Mouse (Mus musculus): ENCODE measurements around the gene Gm5901. TPM values are rescaled to one million over a fixed set of nuclear protein-coding genes. Genes with fewer than 3 reads are reported as not detected.
A peak's percentile ranks its signal among the peaks of the same experiment; 100 is the strongest.
"Not testable (repeated sequence)": the region's sequence is repeated elsewhere in the genome, so short reads cannot be mapped to it uniquely, and the experiment has no call there.

Gene Gm5901
- polyA plus RNA-seq (2014; fragmentation: Nextera tagmentation; extraction: Ambion mirVana), result not detected in 2 replicates

GRCm38 (mm10) chr7:105374866-105375265, at the start of gene Gm5901:
Gm5901 (plus strand) TSS chr7:105375038.
- Histone ChIP-seq H3K4me2 (replicated peaks; ENCODE audit: low read depth, low read length) (no peak within 1 kb of the TSS), H3K36me3 (ENCODE audit: control insufficient read depth, insufficient read depth, low read length) (no peaks in the 10 kb centered on the region), H3K9ac (ENCODE audit: low read depth, low read length) (no peak within 1 kb of the TSS), H3K4me3 (ENCODE audit: low read depth, low read length) (no peak within 1 kb of the TSS), H3K27me3 (ENCODE audit: control insufficient read depth, insufficient read depth, low read length) (no peaks in the 10 kb centered on the region), H3K9me3 (ENCODE audit: control insufficient read depth, low read length) (no peaks in the 10 kb centered on the region), H3K27ac (ENCODE audit: low read depth, low read length) (no peak within 1 kb of the TSS), H3K4me1 (replicated peaks; ENCODE audit: control insufficient read depth, insufficient read depth, low read length) (no peaks in the 10 kb centered on the region)
- DNase-seq (ENCODE audit: low spot score) (no peak), ATAC-seq (ENCODE audit: low FRiP score) (no peak)
- 81% methylated on average over 1 of the region's 1 CpGs for WGBS

- ATAC-seq (ENCODE audit: low FRiP score) (no peak), DNase-seq (ENCODE audit: low spot score) (no peak)
- Histone ChIP-seq H3K27me3 (ENCODE audit: control insufficient read depth, insufficient read depth, low read length) (no peaks in the 10 kb centered on the region), H3K4me3 (ENCODE audit: low read depth, low read length) (no peak overlapping the region), H3K9ac (ENCODE audit: low read depth, low read length) (no peak overlapping the region), H3K9me3 (ENCODE audit: control insufficient read depth, low read length) (no peaks in the 10 kb centered on the region), H3K36me3 (ENCODE audit: control insufficient read depth, insufficient read depth, low read length) (no peaks in the 10 kb centered on the region), H3K27ac (ENCODE audit: low read depth, low read length) (no peak overlapping the region), H3K4me2 (replicated peaks; ENCODE audit: low read depth, low read length) (no peak overlapping the region), H3K4me1 (replicated peaks; ENCODE audit: control insufficient read depth, insufficient read depth, low read length) (no peaks in the 10 kb centered on the region)
- 85% methylated on average over 2 of the region's 2 CpGs for WGBS
These were observed 49.5 kb upstream of the Gm5901 start for GRCm38 (mm10) chr7:105325302-105325701.

- Histone ChIP-seq H3K27ac (ENCODE audit: low read depth, low read length) (no peak within 1 kb of the TSS), H3K9ac (ENCODE audit: low read depth, low read length) (no peak within 1 kb of the TSS), H3K4me1 (replicated peaks; ENCODE audit: control insufficient read depth, insufficient read depth, low read length) (no peaks in the 10 kb centered on the region), H3K4me2 (replicated peaks; ENCODE audit: low read depth, low read length) (no peak within 1 kb of the TSS), H3K9me3 (ENCODE audit: control insufficient read depth, low read length) (no peaks in the 10 kb centered on the region), H3K27me3 (ENCODE audit: control insufficient read depth, insufficient read depth, low read length) (no peaks in the 10 kb centered on the region), H3K36me3 (ENCODE audit: control insufficient read depth, insufficient read depth, low read length) (no peaks in the 10 kb centered on the region), H3K4me3 (ENCODE audit: low read depth, low read length) (no peak within 1 kb of the TSS)
- DNase-seq (ENCODE audit: low spot score), result no peak
- 78% methylated on average over 1 of the region's 1 CpGs for WGBS
- no peak for ATAC-seq (ENCODE audit: low FRiP score)
These were observed 40.8 kb upstream of the Gm5901 start, which contains the start of gene Olfr690 for GRCm38 (mm10) chr7:105334004-105334403. Olfr690 (minus strand) TSS chr7:105334104.

GRCm38 (mm10) chr7:105342170-105342569, 32.7 kb upstream of the Gm5901 start, which contains the start of gene Olfr691:
Olfr691 (minus strand) TSS chr7:105342270.
- Histone ChIP-seq H3K9ac (ENCODE audit: low read depth, low read length) (no peak within 1 kb of the TSS), H3K4me3 (ENCODE audit: low read depth, low read length) (no peak within 1 kb of the TSS), H3K4me1 (replicated peaks; ENCODE audit: control insufficient read depth, insufficient read depth, low read length) (no peaks in the 10 kb centered on the region), H3K27me3 (ENCODE audit: control insufficient read depth, insufficient read depth, low read length) (no peaks in the 10 kb centered on the region), H3K36me3 (ENCODE audit: control insufficient read depth, insufficient read depth, low read length) (no peaks in the 10 kb centered on the region), H3K9me3 (ENCODE audit: control insufficient read depth, low read length) (no peaks in the 10 kb centered on the region), H3K4me2 (replicated peaks; ENCODE audit: low read depth, low read length) (no peak within 1 kb of the TSS), H3K27ac (ENCODE audit: low read depth, low read length) (no peak within 1 kb of the TSS)
- ATAC-seq (ENCODE audit: low FRiP score) (no peak), DNase-seq (ENCODE audit: low spot score) (no peak)
- 44% methylated on average over 1 of the region's 1 CpGs for WGBS

- Histone ChIP-seq H3K9me3 (ENCODE audit: control insufficient read depth, low read length) (no peaks in the 10 kb centered on the region), H3K27me3 (ENCODE audit: control insufficient read depth, insufficient read depth, low read length) (no peaks in the 10 kb centered on the region), H3K4me1 (replicated peaks; ENCODE audit: control insufficient read depth, insufficient read depth, low read length) (no peaks in the 10 kb centered on the region), H3K36me3 (ENCODE audit: control insufficient read depth, insufficient read depth, low read length) (no peaks in the 10 kb centered on the region), H3K9ac (ENCODE audit: low read depth, low read length) (no peak overlapping the region), H3K4me3 (ENCODE audit: low read depth, low read length) (no peak overlapping the region), H3K4me2 (replicated peaks; ENCODE audit: low read depth, low read length) (no peak overlapping the region), H3K27ac (ENCODE audit: low read depth, low read length) (no peak overlapping the region)
- DNase-seq (ENCODE audit: low spot score), result no peak
- WGBS, result 74% methylated on average over 2 of the region's 2 CpGs
- ATAC-seq (ENCODE audit: low FRiP score), result no peak
These were observed 32.1 kb upstream of the Gm5901 start for GRCm38 (mm10) chr7:105342752-105343151.

- H3K4me3 ChIP-seq (ENCODE audit: low read depth, low read length); H3K4me2 ChIP-seq (replicated peaks; ENCODE audit: low read depth, low read length); H3K27ac ChIP-seq (ENCODE audit: low read depth, low read length); H3K27me3 ChIP-seq (ENCODE audit: control insufficient read depth, insufficient read depth, low read length); H3K4me1 ChIP-seq (replicated peaks; ENCODE audit: control insufficient read depth, insufficient read depth, low read length); DNase-seq (ENCODE audit: low spot score); H3K9me3 ChIP-seq (ENCODE audit: control insufficient read depth, low read length); H3K36me3 ChIP-seq (ENCODE audit: control insufficient read depth, insufficient read depth, low read length); H3K9ac ChIP-seq (ENCODE audit: low read depth, low read length): not testable (repeated sequence)
- no CpG with 5 or more reads among the region's 5 CpGs for WGBS
- ATAC-seq (ENCODE audit: low FRiP score), result peak; percentile 85
These were observed 18.8 kb upstream of the Gm5901 start for GRCm38 (mm10) chr7:105356064-105356463.

GRCm38 (mm10) chr7:105356487-105356886, 18.4 kb upstream of the Gm5901 start:
- H3K4me3 ChIP-seq (ENCODE audit: low read depth, low read length); H3K9me3 ChIP-seq (ENCODE audit: control insufficient read depth, low read length); H3K36me3 ChIP-seq (ENCODE audit: control insufficient read depth, insufficient read depth, low read length); H3K27me3 ChIP-seq (ENCODE audit: control insufficient read depth, insufficient read depth, low read length); H3K4me1 ChIP-seq (replicated peaks; ENCODE audit: control insufficient read depth, insufficient read depth, low read length); DNase-seq (ENCODE audit: low spot score); H3K4me2 ChIP-seq (replicated peaks; ENCODE audit: low read depth, low read length); H3K27ac ChIP-seq (ENCODE audit: low read depth, low read length); H3K9ac ChIP-seq (ENCODE audit: low read depth, low read length): not testable (repeated sequence)
- peak; percentile 100 for ATAC-seq (ENCODE audit: low FRiP score)
- 97% methylated on average over 1 of the region's 2 CpGs for WGBS

GRCm38 (mm10) chr7:105361713-105362112, 13.1 kb upstream of the Gm5901 start:
- H3K4me3 ChIP-seq (ENCODE audit: low read depth, low read length), result no peak overlapping the region
- no peaks in the 10 kb centered on the region for H3K4me1 ChIP-seq (replicated peaks; ENCODE audit: control insufficient read depth, insufficient read depth, low read length)
- 81% methylated on average over 2 of the region's 2 CpGs for WGBS
- H3K27me3 ChIP-seq (ENCODE audit: control insufficient read depth, insufficient read depth, low read length), result no peaks in the 10 kb centered on the region
- no peak overlapping the region for H3K9ac ChIP-seq (ENCODE audit: low read depth, low read length)
- ATAC-seq (ENCODE audit: low FRiP score), result no peak
- no peak overlapping the region for H3K4me2 ChIP-seq (replicated peaks; ENCODE audit: low read depth, low read length)
- H3K27ac ChIP-seq (ENCODE audit: low read depth, low read length), result no peak overlapping the region
- H3K9me3 ChIP-seq (ENCODE audit: control insufficient read depth, low read length), result no peaks in the 10 kb centered on the region
- no peaks in the 10 kb centered on the region for H3K36me3 ChIP-seq (ENCODE audit: control insufficient read depth, insufficient read depth, low read length)
- no peak for DNase-seq (ENCODE audit: low spot score)

GRCm38 (mm10) chr7:105367268-105367667, 7.6 kb upstream of the Gm5901 start:
- Histone ChIP-seq H3K27me3 (ENCODE audit: control insufficient read depth, insufficient read depth, low read length) (no peaks in the 10 kb centered on the region), H3K4me2 (replicated peaks; ENCODE audit: low read depth, low read length) (no peak overlapping the region), H3K9ac (ENCODE audit: low read depth, low read length) (no peak overlapping the region), H3K9me3 (ENCODE audit: control insufficient read depth, low read length) (no peaks in the 10 kb centered on the region), H3K27ac (ENCODE audit: low read depth, low read length) (no peak overlapping the region), H3K4me1 (replicated peaks; ENCODE audit: control insufficient read depth, insufficient read depth, low read length) (no peaks in the 10 kb centered on the region), H3K4me3 (ENCODE audit: low read depth, low read length) (no peak overlapping the region), H3K36me3 (ENCODE audit: control insufficient read depth, insufficient read depth, low read length) (no peaks in the 10 kb centered on the region)
- ATAC-seq (ENCODE audit: low FRiP score), result no peak
- no peak for DNase-seq (ENCODE audit: low spot score)
- WGBS, result 90% methylated on average over 5 of the region's 5 CpGs

All from hindbrain, embryonic 11.5 days (tissue).